Mouse (Mus musculus): ENCODE results near the gene Adgrd1. TPM values are rescaled to one million over a fixed set of nuclear protein-coding genes. Genes with fewer than 3 reads are reported as not detected.

Adgrd1 gene
- polyA plus RNA-seq, 2 experiments = 0.09 TPM

- H3K36me3 ChIP-seq (replicated peaks; ENCODE audit: control insufficient read depth, insufficient read depth, low read depth) = no peaks in the 10 kb centered on the region
- DNase-seq (ENCODE audit: low read depth in 3 of 3, low spot score in 3 of 3) (no peak), ATAC-seq (ENCODE audit: insufficient read depth) (no peak)
- H3K4me2 ChIP-seq (ENCODE audit: low read depth) = no peak overlapping the region
- H3K4me1 ChIP-seq (replicated peaks; ENCODE audit: control insufficient read depth in 2 of 2, insufficient read depth in 2 of 2, low read length in 1 of 2) = no peaks in the 10 kb centered on the region; a peak in 1 of 4 replicates
- WGBS (ENCODE audit: insufficient replicate concordance) = 57% methylated on average over 9 of the region's 9 CpGs
- no peak overlapping the region for H3K27ac ChIP-seq
- no peak overlapping the region for H3K9ac ChIP-seq (replicated peaks)
- H3K4me3 ChIP-seq (ENCODE audit: insufficient read depth in 1 of 2, low read depth in 2 of 2, low read length in 2 of 2) = no peak overlapping the region
- no peaks in the 10 kb centered on the region for H3K27me3 ChIP-seq (ENCODE audit: control insufficient read depth, insufficient read depth, low read length)
- H3K9me3 ChIP-seq (ENCODE audit: control insufficient read depth, low read length) = no peaks in the 10 kb centered on the region
- TF ChIP-seq EP300 (IDR thresholded peaks at IDR 0.05; ENCODE audit: low read depth) = no peak
- no peak for TF ChIP-seq CTCF (IDR thresholded peaks at IDR 0.05; ENCODE audit: low read depth)
Measured at GRCm38 (mm10) chr5:129148485-129148884, 51.9 kb downstream of the Adgrd1 start.

- no peak overlapping the region for H3K9ac ChIP-seq (replicated peaks)
- H3K4me3 ChIP-seq (ENCODE audit: insufficient read depth in 1 of 2, low read depth in 2 of 2, low read length in 2 of 2) = no peak overlapping the region
- H3K4me1 ChIP-seq (replicated peaks; ENCODE audit: control insufficient read depth in 2 of 2, insufficient read depth in 2 of 2, low read length in 1 of 2) = no peaks in the 10 kb centered on the region
- 48% methylated on average over 14 of the region's 14 CpGs for WGBS (ENCODE audit: insufficient replicate concordance)
- no peak overlapping the region for H3K27ac ChIP-seq
- ATAC-seq (ENCODE audit: insufficient read depth) = no peak
- H3K9me3 ChIP-seq (ENCODE audit: control insufficient read depth, low read length) = no peaks in the 10 kb centered on the region
- no peak overlapping the region for H3K4me2 ChIP-seq (ENCODE audit: low read depth)
- H3K36me3 ChIP-seq (replicated peaks; ENCODE audit: control insufficient read depth, insufficient read depth, low read depth) = no peaks in the 10 kb centered on the region
- no peak for DNase-seq (ENCODE audit: low read depth in 3 of 3, low spot score in 3 of 3)
- no peaks in the 10 kb centered on the region for H3K27me3 ChIP-seq (ENCODE audit: control insufficient read depth, insufficient read depth, low read length)
- TF ChIP-seq CTCF (IDR thresholded peaks at IDR 0.05; ENCODE audit: low read depth) = no peak
- TF ChIP-seq EP300 (IDR thresholded peaks at IDR 0.05; ENCODE audit: low read depth) = no peak
Measured at GRCm38 (mm10) chr5:129155023-129155901, 58.7 kb downstream of the Adgrd1 start.

GRCm38 (mm10) chr5:129155902-129156311 is 59.4 kb downstream of the Adgrd1 start:
- Histone ChIP-seq H3K9me3 (ENCODE audit: control insufficient read depth, low read length) (no peaks in the 10 kb centered on the region), H3K27me3 (ENCODE audit: control insufficient read depth, insufficient read depth, low read length) (no peaks in the 10 kb centered on the region), H3K4me1 (replicated peaks; ENCODE audit: control insufficient read depth in 2 of 2, insufficient read depth in 2 of 2, low read length in 1 of 2) (no peaks in the 10 kb centered on the region), H3K27ac (no peak overlapping the region), H3K4me3 (ENCODE audit: insufficient read depth in 1 of 2, low read depth in 2 of 2, low read length in 2 of 2) (no peak overlapping the region), H3K9ac (replicated peaks) (no peak overlapping the region), H3K4me2 (ENCODE audit: low read depth) (no peak overlapping the region), H3K36me3 (replicated peaks; ENCODE audit: control insufficient read depth, insufficient read depth, low read depth) (no peaks in the 10 kb centered on the region)
- ATAC-seq (ENCODE audit: insufficient read depth) = no peak
- no peak for DNase-seq (ENCODE audit: low read depth in 3 of 3, low spot score in 3 of 3)
- TF ChIP-seq CTCF (IDR thresholded peaks at IDR 0.05; ENCODE audit: low read depth) (no peak), EP300 (IDR thresholded peaks at IDR 0.05; ENCODE audit: low read depth) (no peak)
- 40% methylated on average over 9 of the region's 9 CpGs for WGBS (ENCODE audit: insufficient replicate concordance)

GRCm38 (mm10) chr5:129161372-129162051 is 65.0 kb downstream of the Adgrd1 start:
- Histone ChIP-seq H3K4me3 (ENCODE audit: insufficient read depth in 1 of 2, low read depth in 2 of 2, low read length in 2 of 2) (no peak overlapping the region), H3K9ac (replicated peaks) (no peak overlapping the region), H3K27me3 (ENCODE audit: control insufficient read depth, insufficient read depth, low read length) (no peaks in the 10 kb centered on the region), H3K36me3 (replicated peaks; ENCODE audit: control insufficient read depth, insufficient read depth, low read depth) (no peaks in the 10 kb centered on the region), H3K9me3 (ENCODE audit: control insufficient read depth, low read length) (no peaks in the 10 kb centered on the region), H3K4me2 (ENCODE audit: low read depth) (no peak overlapping the region), H3K27ac (no peak overlapping the region), H3K4me1 (replicated peaks; ENCODE audit: control insufficient read depth in 2 of 2, insufficient read depth in 2 of 2, low read length in 1 of 2) (no peaks in the 10 kb centered on the region)
- TF ChIP-seq EP300 (IDR thresholded peaks at IDR 0.05; ENCODE audit: low read depth) (no peak), CTCF (IDR thresholded peaks at IDR 0.05; ENCODE audit: low read depth) (peak; percentile 58)
- DNase-seq (ENCODE audit: low read depth in 3 of 3, low spot score in 3 of 3) (no peak), ATAC-seq (ENCODE audit: insufficient read depth) (no peak)
- WGBS (ENCODE audit: insufficient replicate concordance) = 59% methylated on average over 11 of the region's 11 CpGs

GRCm38 (mm10) chr5:129163416-129163815 is 66.9 kb downstream of the Adgrd1 start:
- TF ChIP-seq EP300 (IDR thresholded peaks at IDR 0.05; ENCODE audit: low read depth) = no peak
- TF ChIP-seq CTCF (IDR thresholded peaks at IDR 0.05; ENCODE audit: low read depth) = no peak
- DNase-seq (ENCODE audit: low read depth in 3 of 3, low spot score in 3 of 3) = no peak
- H3K9ac ChIP-seq (replicated peaks) = no peak overlapping the region
- H3K4me2 ChIP-seq (ENCODE audit: low read depth) = no peak overlapping the region
- no peaks in the 10 kb centered on the region for H3K36me3 ChIP-seq (replicated peaks; ENCODE audit: control insufficient read depth, insufficient read depth, low read depth)
- no peaks in the 10 kb centered on the region for H3K27me3 ChIP-seq (ENCODE audit: control insufficient read depth, insufficient read depth, low read length)
- H3K4me3 ChIP-seq (ENCODE audit: insufficient read depth in 1 of 2, low read depth in 2 of 2, low read length in 2 of 2) = no peak overlapping the region
- 63% methylated on average over 8 of the region's 8 CpGs for WGBS (ENCODE audit: insufficient replicate concordance)
- no peak for ATAC-seq (ENCODE audit: insufficient read depth)
- no peaks in the 10 kb centered on the region for H3K9me3 ChIP-seq (ENCODE audit: control insufficient read depth, low read length)
- no peaks in the 10 kb centered on the region for H3K4me1 ChIP-seq (replicated peaks; ENCODE audit: control insufficient read depth in 2 of 2, insufficient read depth in 2 of 2, low read length in 1 of 2)
- H3K27ac ChIP-seq = no peak overlapping the region
